Mouse (Mus musculus): Measurements from ENCODE around the gene Mxd4. TPM values are rescaled to one million over a fixed set of nuclear protein-coding genes. Genes with fewer than 3 reads are reported as not detected.

Mxd4 gene
- total RNA-seq, 2 experiments from 2014 or later, result 127 to 129 TPM

DNA sequence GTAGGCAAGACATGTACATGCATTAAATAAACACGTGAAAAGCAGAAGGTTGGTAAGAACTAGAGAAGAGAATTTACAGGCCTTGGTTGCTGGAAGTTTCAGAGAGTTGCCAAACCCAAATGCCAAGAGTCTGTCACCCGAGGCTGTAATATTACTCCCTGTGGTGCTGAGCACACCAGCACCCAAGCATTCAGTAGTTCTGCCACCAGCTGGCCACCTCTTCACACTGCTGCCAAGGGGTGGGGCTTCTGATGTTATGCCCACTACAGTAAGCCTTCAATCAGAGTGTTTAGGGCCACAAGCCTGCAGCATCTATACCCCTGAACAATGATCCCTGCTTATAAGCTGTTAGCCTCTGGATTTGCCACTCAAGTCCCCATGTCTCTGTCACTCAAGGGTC, 13.9 kb upstream of the Mxd4 start:
- intact Hi-C loops (cut with DNase I), result no loop called here
- peak in 1 of 2 experiments; percentile 36 for DNase-seq

DNA sequence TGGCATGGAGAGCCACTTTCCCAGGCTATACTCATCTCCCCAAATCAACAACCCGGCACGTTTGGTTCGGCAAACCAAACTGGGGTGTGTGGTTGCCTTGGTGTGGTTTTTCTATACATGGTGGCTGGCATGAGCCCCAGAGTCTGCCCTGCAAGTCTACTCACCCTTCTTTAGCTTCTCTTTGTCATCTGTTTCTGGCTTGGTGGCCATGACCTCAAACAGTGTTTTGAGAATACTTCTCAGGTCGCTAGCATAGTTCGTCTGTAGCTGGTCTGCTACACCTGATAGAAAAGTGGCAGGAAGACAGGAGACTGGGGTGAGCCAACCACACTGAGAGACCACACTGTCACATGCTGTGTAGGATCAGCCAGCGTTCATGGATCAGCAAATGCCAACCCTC, 11.1 kb upstream of the Mxd4 start:
- intact Hi-C loops (cut with DNase I), result loop anchor here (5.0 kb wide), 1 partner anchor 101 kb away; no protein-coding TSS in a partner anchor
- no peak for DNase-seq

DNA sequence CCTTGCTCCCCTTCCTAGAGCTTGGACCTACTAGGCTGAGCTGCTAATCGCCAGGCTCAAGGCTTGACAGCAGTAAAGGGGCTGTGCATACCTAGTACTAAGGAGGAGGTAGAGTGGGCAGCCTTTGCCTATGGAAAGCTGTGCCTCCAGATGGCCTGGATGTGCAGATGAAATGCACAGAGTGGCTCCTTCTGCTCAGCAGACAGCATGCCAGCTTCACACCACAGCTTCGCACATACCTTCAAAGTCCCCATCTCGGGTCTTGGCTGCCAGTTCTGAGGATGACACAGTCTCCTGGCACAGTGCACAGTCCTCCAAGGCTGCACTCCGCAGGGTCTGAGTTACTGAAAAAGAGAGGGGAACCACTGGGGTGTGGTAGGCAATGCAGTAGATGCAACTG, 9.7 kb upstream of the Mxd4 start:
- no peak for DNase-seq
- intact Hi-C loops (cut with DNase I), result loop anchor here (5.0 kb wide), 1 partner anchor 100 kb away; no protein-coding TSS in a partner anchor

DNA sequence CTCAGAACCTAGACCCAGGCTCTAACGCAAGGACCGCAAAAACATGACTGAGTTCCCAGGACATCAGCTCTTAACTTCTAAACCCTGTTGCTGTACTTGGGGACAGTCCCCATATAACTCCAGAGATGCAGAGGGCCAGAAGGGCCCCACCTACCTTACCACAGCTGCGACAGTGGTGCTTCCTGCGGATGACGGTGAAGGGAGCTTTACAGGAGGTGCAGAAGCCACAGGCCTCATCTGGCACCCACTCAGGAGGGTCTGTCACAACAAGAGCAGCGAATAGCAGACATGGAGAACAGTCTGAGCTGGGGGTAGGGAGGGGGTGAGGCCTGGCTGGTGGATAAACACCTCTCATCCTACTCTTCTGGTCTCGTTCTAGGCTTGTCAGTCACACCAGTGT, 8.9 kb upstream of the Mxd4 start:
- intact Hi-C loops (cut with DNase I), result loop anchor here (5.0 kb wide), 1 partner anchor 99 kb away; no protein-coding TSS in a partner anchor
- DNase-seq, result no peak

DNA sequence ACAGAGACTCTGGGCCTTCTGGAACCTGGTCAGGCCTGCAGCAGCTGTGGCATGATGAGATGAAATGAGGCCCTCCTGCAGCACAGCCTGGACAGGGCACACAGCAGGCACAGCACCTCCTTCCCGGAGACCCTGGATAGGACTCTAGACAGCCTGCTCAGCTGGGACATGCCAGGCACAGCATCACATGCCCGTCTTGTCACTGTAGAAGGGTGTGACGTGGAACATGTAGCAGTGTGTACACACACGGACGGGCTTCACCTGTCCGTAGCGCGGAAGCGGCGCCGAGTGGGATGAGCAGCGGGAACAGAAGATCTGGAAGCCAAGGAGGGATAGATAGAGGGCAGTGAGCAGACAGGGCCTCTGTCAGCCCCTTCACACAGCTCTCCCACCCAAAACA, 8.3 kb upstream of the Mxd4 start:
- intact Hi-C loops (cut with DNase I), result loop anchor here (5.0 kb wide), 1 partner anchor 98 kb away; no protein-coding TSS in a partner anchor
- DNase-seq, result no peak

DNA sequence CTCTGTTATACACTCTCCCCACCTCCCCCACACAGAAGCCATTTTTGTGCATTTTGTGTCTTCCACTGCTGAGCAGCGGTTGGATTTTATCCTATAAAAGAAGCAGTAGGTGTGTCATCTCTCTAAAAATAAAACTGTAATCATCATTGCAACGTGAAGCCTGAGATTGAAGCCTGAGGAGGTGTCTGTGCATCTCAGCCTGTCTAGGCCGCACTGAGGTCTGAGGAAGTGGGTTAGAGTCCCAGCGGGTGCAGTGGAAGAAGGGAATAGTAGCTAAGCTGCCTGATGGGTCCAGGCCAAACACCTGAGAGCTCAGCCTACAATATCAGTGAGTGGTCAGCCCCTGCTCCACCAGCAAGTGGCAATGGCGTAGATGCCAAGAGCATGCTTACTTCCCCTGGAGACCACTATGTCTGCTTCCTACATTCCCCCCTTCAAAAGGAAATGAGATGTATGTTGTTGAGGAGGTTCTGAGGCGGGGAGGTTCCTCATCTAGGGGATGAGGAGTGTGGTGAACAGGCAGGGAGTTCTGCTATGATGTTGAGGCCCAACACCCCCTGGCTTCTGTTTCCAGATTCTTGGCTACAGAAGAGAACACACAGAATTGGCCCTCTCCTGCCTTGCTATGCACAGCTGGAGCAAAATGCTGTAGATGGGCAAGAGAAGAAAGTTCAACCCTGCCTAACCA, 7.6 kb upstream of the Mxd4 start:
- DNase-seq, result no peak
- intact Hi-C loops (cut with DNase I), result loop anchor here (5.0 kb wide), 2 partner anchors 48 to 98 kb away; no protein-coding TSS in a partner anchor

DNA sequence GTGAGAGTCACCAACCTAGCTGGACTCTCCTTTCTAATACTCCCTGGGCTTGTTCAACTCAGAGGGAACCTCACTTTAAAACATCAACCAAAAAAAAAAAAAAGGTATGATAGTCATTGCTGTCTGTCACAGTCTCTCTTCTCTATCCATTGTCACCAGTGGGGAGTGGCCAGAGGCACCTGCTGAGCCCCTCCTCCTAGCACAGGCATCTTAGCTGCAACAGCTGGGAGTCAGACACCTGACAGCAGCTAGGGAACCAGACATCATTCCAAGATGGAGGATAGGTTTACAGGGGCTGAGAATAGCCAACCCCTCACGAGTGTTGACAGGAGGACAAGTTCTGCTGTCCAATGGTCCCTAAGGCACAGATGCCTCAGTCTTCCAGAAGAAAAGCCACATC, 6.9 kb upstream of the Mxd4 start:
- no peak for DNase-seq
- intact Hi-C loops (cut with DNase I), result loop anchor here (5.0 kb wide), 1 partner anchor 47 kb away; no protein-coding TSS in a partner anchor

DNA sequence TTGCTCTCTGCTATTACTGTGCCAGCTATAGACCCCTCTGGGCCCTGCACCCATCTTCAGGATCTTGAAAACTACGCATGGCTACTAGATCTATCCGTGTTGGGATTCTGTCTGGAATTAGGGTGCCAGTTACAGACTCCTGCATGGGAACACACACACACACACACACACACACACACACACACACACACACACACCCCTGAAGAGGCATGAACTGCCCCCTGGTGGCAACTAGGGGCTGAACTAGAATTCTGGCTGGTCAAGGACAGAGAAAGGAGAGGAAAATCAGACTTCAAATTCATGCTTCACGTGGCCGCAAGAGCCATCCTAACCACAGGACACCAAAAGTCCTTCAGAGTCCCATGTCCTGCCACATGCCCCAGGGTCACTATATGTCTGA, 4.3 kb upstream of the Mxd4 start:
- intact Hi-C loops (cut with DNase I), result loop anchor here (5.0 kb wide), 1 partner anchor 45 kb away; no protein-coding TSS in a partner anchor

DNA sequence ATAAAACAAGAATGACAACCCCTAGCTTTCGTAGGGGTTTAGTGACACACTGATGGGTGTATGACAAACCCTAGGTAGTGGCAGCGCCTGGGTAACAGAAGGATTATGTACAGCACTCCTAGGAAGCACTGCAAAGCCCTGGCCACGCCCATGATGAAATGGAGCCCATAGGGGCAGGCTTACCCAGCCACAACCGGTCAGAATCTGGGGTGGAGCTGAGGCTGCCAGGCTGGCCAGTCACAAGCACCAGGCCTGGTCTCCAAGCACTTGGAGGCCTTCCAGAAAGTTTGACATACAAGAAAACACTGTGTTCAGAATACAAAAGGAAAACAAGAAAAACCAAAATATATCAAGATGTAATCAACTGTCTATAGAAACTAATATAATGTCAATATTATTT, 3.5 kb upstream of the Mxd4 start:
- DNase-seq, result peak in 1 of 2 experiments; percentile 65
- intact Hi-C loops (cut with DNase I), result loop anchor here (5.0 kb wide), 1 partner anchor 44 kb away; no protein-coding TSS in a partner anchor

More for the DNA sequence above, 4.3 kb upstream of the Mxd4 start:
- peak in 1 of 2 experiments; percentile 47 for DNase-seq

DNA sequence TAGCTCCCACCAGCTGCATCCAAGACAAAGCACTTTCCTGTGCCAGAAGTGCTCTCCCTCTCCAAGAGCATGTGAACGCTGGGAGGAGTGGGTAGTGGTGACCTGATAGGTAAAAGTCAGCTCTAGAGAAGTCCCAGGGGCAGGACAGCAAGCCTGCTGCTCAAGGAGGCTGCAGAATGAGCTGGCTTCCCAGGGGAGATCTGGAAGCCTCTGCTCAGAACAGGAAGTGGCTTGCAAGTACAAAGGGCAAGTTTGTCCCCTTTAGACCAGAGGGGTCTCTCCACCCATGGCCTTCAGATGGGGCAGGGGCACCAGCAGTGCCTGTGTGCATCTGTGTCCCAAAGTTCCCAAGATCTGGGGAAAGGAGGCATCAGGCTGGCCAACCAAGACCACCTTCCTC, 2.0 kb upstream of the Mxd4 start:
- DNase-seq, result no peak
- intact Hi-C loops (cut with DNase I), result no loop called here

DNA sequence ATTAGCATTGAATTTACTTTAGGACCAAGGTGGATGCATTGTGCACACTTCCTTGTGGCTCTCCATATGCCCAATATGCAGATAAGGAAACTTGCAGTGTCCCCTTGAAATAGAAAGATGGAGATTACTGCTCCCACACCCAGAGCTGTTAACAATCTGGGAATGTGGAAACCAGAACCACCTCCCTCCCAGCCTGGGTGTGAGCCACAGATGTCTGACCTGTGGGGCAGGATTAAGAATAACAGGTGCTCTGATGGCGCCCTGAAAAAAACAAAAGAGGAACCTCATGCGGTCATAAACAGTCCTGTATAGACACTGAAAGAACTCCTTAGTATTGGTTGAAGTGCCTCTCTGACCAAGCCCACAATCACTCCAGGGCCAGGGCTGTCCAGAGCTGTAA, 1.3 kb upstream of the Mxd4 start:
- intact Hi-C loops (cut with DNase I), result no loop called here
- DNase-seq, result no peak

DNA sequence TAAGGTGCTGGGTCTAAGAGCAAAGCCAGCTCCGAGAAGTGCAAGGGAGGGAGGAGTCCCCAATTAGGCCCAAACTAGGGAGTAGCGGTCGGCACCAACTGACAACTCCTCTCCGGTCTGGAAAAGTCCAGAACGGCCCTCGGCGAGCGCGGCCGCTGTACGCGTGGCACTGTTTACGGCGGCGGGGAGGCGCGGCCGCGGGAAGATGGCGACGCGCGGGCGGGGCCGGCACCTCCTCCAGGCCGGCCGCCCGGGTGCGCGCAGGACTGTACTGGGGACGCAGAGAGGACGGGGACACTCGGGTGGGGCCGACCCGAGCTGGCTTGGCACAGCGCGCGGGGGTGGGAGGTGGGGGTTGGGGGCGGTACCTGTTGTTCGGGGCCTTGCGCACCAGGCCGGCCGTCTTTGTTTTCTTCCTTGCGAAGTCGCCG, 544 bp downstream of the Mxd4 start:
- intact Hi-C loops (cut with DNase I), result loop anchor here (2.0 kb wide), 1 partner anchor 16 kb away; no protein-coding TSS in a partner anchor

DNA sequence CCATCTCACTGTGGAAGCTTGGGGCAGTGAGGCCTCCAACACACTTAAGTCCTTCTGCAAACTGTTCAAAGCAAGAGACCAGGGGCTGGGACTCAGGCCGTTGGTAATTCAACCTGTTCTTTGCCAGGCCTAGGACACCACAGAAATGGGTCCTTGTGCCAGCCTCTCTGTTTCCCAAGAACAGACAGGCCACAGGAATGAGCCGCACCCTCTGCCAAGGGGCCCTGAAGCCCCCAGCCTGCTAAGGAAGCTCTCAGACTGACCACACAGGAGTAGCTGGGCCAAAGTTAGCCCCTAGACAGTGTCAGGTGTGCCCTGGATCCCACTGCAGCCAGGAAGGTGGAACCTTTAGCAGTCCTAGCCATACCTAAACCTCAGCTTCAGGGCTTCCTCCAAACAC, 1.1 kb downstream of the Mxd4 start:
- intact Hi-C loops (cut with DNase I), result loop anchor here (2.0 kb wide), 1 partner anchor 16 kb away; no protein-coding TSS in a partner anchor
- peak in 1 of 2 experiments; percentile 19 for DNase-seq

More for the DNA sequence above, 544 bp downstream of the Mxd4 start:
- peak; percentile 73 to 81 for DNase-seq

DNA sequence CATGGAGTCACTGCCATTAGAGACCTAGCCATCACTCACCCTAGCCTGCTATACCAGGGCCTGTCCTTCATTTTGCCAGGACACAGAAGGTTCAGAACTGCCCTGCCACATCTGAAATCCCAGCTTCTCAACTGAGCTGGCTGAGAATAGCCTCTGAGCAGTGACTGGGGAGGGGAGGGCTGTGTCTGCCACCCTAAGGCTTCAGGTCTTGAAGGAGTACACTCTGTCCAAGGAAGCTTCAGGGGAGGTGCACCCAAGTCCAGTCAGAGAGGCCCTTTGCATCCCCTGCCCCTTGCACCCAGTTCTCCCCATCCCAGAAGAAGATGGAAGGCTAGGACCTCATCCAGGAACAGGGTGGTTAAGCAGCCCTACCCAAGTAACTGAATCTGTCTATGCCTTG, 1.7 kb downstream of the Mxd4 start:
- intact Hi-C loops (cut with DNase I), result loop anchor here (2.0 kb wide), 1 partner anchor 15 kb away; no protein-coding TSS in a partner anchor

DNA sequence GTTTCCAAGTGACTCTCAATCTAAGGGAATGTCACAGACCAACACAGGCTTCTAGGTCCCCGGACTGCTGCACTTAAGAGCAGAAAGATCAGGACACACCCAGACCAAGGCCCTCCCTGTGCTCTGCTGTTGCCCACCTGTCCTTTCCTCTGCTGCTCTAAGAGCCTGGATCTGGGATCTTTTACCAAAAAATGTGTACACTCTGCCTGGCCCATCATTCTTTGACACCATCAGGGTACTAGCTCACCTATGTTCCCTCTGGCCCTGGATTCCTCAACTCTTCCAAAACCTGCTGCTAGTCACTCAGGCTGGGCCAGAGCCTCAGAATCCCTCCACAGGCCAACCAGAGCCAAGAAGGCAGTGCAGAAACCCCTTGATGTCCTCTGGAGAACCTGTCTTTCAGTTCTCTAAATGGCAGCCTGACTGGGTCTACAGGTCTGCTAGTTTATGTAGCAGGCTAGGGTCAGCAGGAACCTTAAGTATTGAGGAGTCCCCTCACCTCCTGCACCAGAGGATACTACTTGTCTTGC, 2.4 kb downstream of the Mxd4 start:
- peak in 1 of 2 experiments; percentile 2 for DNase-seq
- intact Hi-C loops (cut with DNase I), result no loop called here

More for the DNA sequence above, 1.7 kb downstream of the Mxd4 start:
- DNase-seq, result no peak

DNA sequence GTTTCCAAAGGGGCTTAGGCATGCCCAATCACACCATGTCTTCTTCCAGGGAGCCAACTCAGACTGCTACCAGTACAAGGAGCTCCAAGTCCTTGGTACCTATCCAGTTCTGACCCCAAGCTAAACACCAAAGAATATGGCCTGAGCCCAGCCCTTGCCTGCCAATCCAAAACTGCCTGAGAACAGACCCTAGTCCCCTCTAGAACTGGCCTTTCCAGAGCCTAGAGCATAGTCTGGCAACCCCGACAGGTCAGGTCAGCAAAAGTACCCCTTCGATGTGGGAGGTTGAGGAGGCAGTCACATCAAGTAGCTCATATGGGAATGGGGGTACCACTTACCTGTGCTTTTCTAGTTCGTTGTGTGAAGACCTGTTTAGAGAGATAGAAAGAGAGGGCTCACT, 3.5 kb downstream of the Mxd4 start:
- intact Hi-C loops (cut with DNase I), result no loop called here
- DNase-seq, result peak; percentile 2 to 3

DNA sequence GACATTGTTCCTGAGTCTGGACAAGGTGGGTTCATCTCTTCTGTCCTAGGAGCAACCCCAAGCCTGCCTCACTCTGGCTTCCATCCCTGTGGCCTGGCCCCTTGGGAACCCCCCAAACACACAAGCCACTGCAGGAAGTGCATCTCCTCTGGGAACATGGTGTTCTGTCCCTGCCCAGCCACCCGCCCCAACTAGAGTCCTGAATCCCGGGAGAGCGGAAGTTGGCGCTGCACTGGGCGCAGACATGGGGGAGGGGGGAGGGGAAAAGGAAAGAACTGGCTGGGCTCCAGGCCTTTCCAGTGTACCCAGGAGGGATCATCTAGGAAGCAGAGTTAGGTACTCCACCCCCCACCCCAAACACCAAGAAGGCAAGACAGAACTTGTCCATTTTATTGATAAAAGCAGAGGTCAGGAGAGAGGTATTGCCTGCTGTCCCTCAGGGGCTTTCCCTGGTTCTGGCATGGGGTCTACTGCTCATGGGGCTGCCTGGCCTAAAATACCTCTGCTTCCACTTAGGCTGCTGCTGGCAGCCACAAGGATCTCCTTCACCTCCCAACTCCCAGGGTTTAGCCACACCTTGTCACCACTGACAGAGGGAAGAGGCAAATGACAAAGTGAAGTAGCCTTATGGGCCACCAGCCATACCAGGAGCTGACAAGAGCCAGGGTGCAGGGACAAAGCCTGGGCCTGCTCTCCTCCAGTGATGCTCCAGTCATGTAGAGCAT, 4.2 kb downstream of the Mxd4 start:
- intact Hi-C loops (cut with DNase I), result no loop called here
- DNase-seq, result peak; percentile 71 to 80

DNA sequence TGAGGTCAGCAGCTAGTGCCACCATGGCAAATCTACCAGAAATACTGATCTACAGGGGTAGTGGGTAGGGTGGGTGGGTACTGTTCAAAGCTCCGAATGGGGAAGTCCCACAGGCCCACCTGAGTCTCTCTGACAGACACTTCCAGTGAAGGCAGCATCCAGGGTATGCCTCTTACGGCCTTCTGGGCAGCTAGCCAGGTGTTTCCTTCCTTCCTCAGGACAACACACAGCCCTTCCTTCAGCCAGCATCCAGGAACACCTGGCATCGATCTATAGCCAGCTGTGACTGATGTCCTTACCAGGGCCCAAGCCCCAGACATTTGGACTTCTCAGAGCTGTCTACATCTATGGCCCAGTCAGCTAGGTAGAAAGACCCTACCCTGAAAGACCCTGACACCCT, 5.0 kb downstream of the Mxd4 start:
- intact Hi-C loops (cut with DNase I), result no loop called here

DNA sequence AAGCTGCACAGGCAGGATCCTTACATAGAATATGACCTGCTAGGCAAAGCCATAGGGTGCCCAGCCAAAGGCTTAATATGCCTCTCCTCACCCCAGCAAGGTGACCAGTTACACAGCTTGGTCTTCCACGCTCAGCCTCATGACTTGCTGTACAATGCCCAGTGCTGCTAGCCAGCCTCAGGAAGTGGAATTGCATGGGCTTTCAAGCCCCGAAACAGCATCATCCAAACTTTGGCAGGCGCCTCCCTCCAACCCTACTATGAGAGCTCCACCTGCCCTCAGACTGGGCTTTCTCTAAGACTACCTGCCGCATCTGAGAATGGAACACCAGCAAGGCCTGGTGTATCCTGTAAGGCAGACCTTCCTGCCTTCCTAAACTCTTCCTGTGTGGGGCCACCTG, 9.7 kb downstream of the Mxd4 start:
- intact Hi-C loops (cut with DNase I), result no loop called here
- DNase-seq, result no peak

More for the DNA sequence above, 5.0 kb downstream of the Mxd4 start:
- DNase-seq, result peak; percentile 0 to 65

DNA sequence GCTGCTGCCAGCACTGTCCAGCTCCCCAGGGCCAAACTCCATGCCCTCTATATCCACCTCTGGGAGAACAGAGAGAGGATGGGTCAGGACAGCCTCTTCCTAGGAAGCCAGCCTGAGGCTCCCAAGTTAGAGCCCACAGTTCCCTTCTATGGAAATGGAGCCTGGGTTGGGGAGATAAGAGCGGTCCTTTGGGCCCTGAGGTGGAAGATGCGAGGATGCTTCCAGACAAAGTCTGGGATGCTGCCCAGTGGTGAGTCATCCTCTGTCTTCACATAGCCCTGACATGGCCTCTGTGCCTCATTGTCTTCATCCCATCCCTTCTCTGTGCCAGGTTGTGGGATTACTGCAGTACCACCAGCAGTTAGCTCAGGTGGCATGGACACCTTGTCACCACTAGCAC, 10.4 kb downstream of the Mxd4 start:
- intact Hi-C loops (cut with DNase I), result no loop called here

DNA sequence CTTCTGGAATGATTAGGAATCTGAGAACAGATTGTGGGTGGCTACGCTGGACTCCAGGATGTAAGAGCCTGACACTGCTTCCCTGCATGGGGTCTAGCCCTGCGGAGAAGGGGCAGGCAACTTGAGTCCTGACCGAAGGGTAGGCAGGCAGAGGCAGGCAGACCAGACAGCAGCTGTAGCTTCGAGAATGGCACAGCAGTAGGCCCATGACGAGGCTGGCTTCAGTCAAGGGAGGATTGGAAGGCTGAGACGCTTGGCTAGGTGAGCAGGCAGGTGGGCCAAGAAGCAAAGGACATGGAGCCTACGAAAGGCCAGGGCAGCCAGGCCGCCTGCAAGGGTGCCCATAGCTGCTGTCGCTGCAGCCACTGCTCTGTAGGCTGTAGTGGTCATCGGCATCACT, 10.8 kb downstream of the Mxd4 start:
- DNase-seq, result no peak
- intact Hi-C loops (cut with DNase I), result no loop called here

More for the DNA sequence above, 10.4 kb downstream of the Mxd4 start:
- DNase-seq, result no peak
